Mouse (Mus musculus): ENCODE measurements at regions not wholly inside any gene's neighbourhood (a gene's known extent, or its start where the extent isn't known, plus 50 kb on each side); places are given as distances from the start of the nearest gene placed in this dataset.
A peak's percentile ranks its signal among the peaks of the same experiment; 100 is the strongest.

GRCm38 (mm10) chr1:35951082-35951481, 117.1 kb upstream of the Hs6st1 start:
- Histone ChIP-seq H3K9me3 (no peaks in the 10 kb centered on the region), H3K27me3 (replicated peaks) (no peaks in the 10 kb centered on the region), H3K4me2 (no peak overlapping the region), H3K36me3 (no peaks in the 10 kb centered on the region), H3K27ac (no peak overlapping the region), H3K9ac (no peak overlapping the region), H3K4me3 (replicated peaks) (no peak overlapping the region), H3K4me1 (no peaks in the 10 kb centered on the region)
- WGBS: 72% methylated on average over 4 of the region's 4 CpGs
- ATAC-seq (ENCODE audit: insufficient read depth, low FRiP score, low read depth): no peak

GRCm38 (mm10) chr1:35953721-35954120, 114.5 kb upstream of the Hs6st1 start:
- no peak for ATAC-seq (ENCODE audit: insufficient read depth, low FRiP score, low read depth)
- no peak overlapping the region for H3K27ac ChIP-seq
- H3K4me3 ChIP-seq (replicated peaks): no peak overlapping the region
- H3K4me2 ChIP-seq: no peak overlapping the region
- H3K4me1 ChIP-seq: no peaks in the 10 kb centered on the region
- H3K27me3 ChIP-seq (replicated peaks): no peaks in the 10 kb centered on the region
- no peaks in the 10 kb centered on the region for H3K9me3 ChIP-seq
- H3K9ac ChIP-seq: no peak overlapping the region
- no peaks in the 10 kb centered on the region for H3K36me3 ChIP-seq
- WGBS: 86% methylated on average over 4 of the region's 4 CpGs

- no peak for ATAC-seq (ENCODE audit: insufficient read depth, low FRiP score, low read depth)
- H3K9ac ChIP-seq: no peak overlapping the region
- H3K27ac ChIP-seq: no peak overlapping the region
- no peak overlapping the region for H3K4me3 ChIP-seq (replicated peaks)
- H3K27me3 ChIP-seq (replicated peaks): no peaks in the 10 kb centered on the region
- no peaks in the 10 kb centered on the region for H3K9me3 ChIP-seq
- no peaks in the 10 kb centered on the region for H3K4me1 ChIP-seq
- 77% methylated on average over 8 of the region's 8 CpGs for WGBS
- no peak overlapping the region for H3K4me2 ChIP-seq
- no peaks in the 10 kb centered on the region for H3K36me3 ChIP-seq
These were observed 110.5 kb upstream of the Hs6st1 start for GRCm38 (mm10) chr1:35957425-35958372.

GRCm38 (mm10) chr1:35959729-35960128, 108.5 kb upstream of the Hs6st1 start:
- no peak overlapping the region for H3K9ac ChIP-seq
- H3K27ac ChIP-seq: no peak overlapping the region
- ATAC-seq (ENCODE audit: insufficient read depth, low FRiP score, low read depth): no peak
- no peaks in the 10 kb centered on the region for H3K4me1 ChIP-seq
- H3K4me2 ChIP-seq: no peak overlapping the region
- 85% methylated on average over 4 of the region's 4 CpGs for WGBS
- no peak overlapping the region for H3K4me3 ChIP-seq (replicated peaks)
- no peaks in the 10 kb centered on the region for H3K36me3 ChIP-seq
- no peaks in the 10 kb centered on the region for H3K9me3 ChIP-seq
- no peaks in the 10 kb centered on the region for H3K27me3 ChIP-seq (replicated peaks)

GRCm38 (mm10) chr1:35960844-35961243, 107.4 kb upstream of the Hs6st1 start:
- Histone ChIP-seq H3K4me2 (no peak overlapping the region), H3K27me3 (replicated peaks) (no peaks in the 10 kb centered on the region), H3K27ac (no peak overlapping the region), H3K36me3 (no peaks in the 10 kb centered on the region), H3K4me1 (no peaks in the 10 kb centered on the region), H3K4me3 (replicated peaks) (no peak overlapping the region), H3K9me3 (no peaks in the 10 kb centered on the region), H3K9ac (no peak overlapping the region)
- ATAC-seq (ENCODE audit: insufficient read depth, low FRiP score, low read depth): no peak; the same call in 1 of the 2 replicates
- WGBS: 84% methylated on average over 2 of the region's 2 CpGs

- Histone ChIP-seq H3K4me2 (no peak overlapping the region), H3K9ac (no peak overlapping the region), H3K27me3 (replicated peaks) (no peaks in the 10 kb centered on the region), H3K27ac (no peak overlapping the region), H3K4me3 (replicated peaks) (no peak overlapping the region), H3K9me3 (no peaks in the 10 kb centered on the region), H3K4me1 (no peaks in the 10 kb centered on the region), H3K36me3 (no peaks in the 10 kb centered on the region)
- WGBS: 76% methylated on average over 6 of the region's 6 CpGs
- no peak for ATAC-seq (ENCODE audit: insufficient read depth, low FRiP score, low read depth)
These were observed 106.3 kb upstream of the Hs6st1 start for GRCm38 (mm10) chr1:35961923-35962322.

- ATAC-seq (ENCODE audit: insufficient read depth, low FRiP score, low read depth): no peak
- Histone ChIP-seq H3K9me3 (no peaks in the 10 kb centered on the region), H3K27ac (peak overlapping the region; percentile 44; the same call in 1 of the 2 replicates), H3K4me3 (replicated peaks) (no peak overlapping the region), H3K4me1 (no peaks in the 10 kb centered on the region), H3K27me3 (replicated peaks) (no peaks in the 10 kb centered on the region), H3K4me2 (no peak overlapping the region), H3K36me3 (no peaks in the 10 kb centered on the region), H3K9ac (no peak overlapping the region)
These were observed 99.7 kb upstream of the Hs6st1 start for GRCm38 (mm10) chr1:35968489-35968888.

GRCm38 (mm10) chr1:35971435-35972189, 96.6 kb upstream of the Hs6st1 start:
- no peak overlapping the region for H3K27ac ChIP-seq
- no peaks in the 10 kb centered on the region for H3K4me1 ChIP-seq
- no peak for ATAC-seq (ENCODE audit: insufficient read depth, low FRiP score, low read depth)
- no peaks in the 10 kb centered on the region for H3K27me3 ChIP-seq (replicated peaks)
- no peak overlapping the region for H3K4me2 ChIP-seq
- no peak overlapping the region for H3K9ac ChIP-seq
- no peaks in the 10 kb centered on the region for H3K9me3 ChIP-seq
- H3K36me3 ChIP-seq: no peaks in the 10 kb centered on the region
- 63% methylated on average over 7 of the region's 7 CpGs for WGBS
- no peak overlapping the region for H3K4me3 ChIP-seq (replicated peaks)

GRCm38 (mm10) chr1:35972190-35972584, 96.0 kb upstream of the Hs6st1 start:
- Histone ChIP-seq H3K9ac (no peak overlapping the region), H3K4me2 (no peak overlapping the region), H3K4me3 (replicated peaks) (no peak overlapping the region), H3K9me3 (no peaks in the 10 kb centered on the region), H3K27ac (no peak overlapping the region), H3K4me1 (no peaks in the 10 kb centered on the region), H3K27me3 (replicated peaks) (no peaks in the 10 kb centered on the region), H3K36me3 (no peaks in the 10 kb centered on the region)
- ATAC-seq (ENCODE audit: insufficient read depth, low FRiP score, low read depth): no peak
- 37% methylated on average over 5 of the region's 5 CpGs for WGBS

- Histone ChIP-seq H3K27me3 (replicated peaks) (no peaks in the 10 kb centered on the region), H3K4me2 (no peak overlapping the region), H3K9ac (no peak overlapping the region), H3K27ac (no peak overlapping the region; the same call in 1 of the 2 replicates), H3K36me3 (no peaks in the 10 kb centered on the region), H3K9me3 (no peaks in the 10 kb centered on the region), H3K4me1 (no peaks in the 10 kb centered on the region), H3K4me3 (replicated peaks) (no peak overlapping the region)
- WGBS: 55% methylated on average over 9 of the region's 9 CpGs
- ATAC-seq (ENCODE audit: insufficient read depth, low FRiP score, low read depth): no peak
These were observed 94.8 kb upstream of the Hs6st1 start for GRCm38 (mm10) chr1:35973386-35973785.

GRCm38 (mm10) chr1:35975611-35976208, 92.5 kb upstream of the Hs6st1 start:
- H3K36me3 ChIP-seq: no peaks in the 10 kb centered on the region
- no peaks in the 10 kb centered on the region for H3K9me3 ChIP-seq
- H3K4me2 ChIP-seq: no peak overlapping the region
- H3K27me3 ChIP-seq (replicated peaks): no peaks in the 10 kb centered on the region
- WGBS: 60% methylated on average over 3 of the region's 3 CpGs
- no peaks in the 10 kb centered on the region for H3K4me1 ChIP-seq
- no peak overlapping the region for H3K9ac ChIP-seq
- ATAC-seq (ENCODE audit: insufficient read depth, low FRiP score, low read depth): no peak
- no peak overlapping the region for H3K4me3 ChIP-seq (replicated peaks)
- H3K27ac ChIP-seq: no peak overlapping the region

GRCm38 (mm10) chr1:35976528-35976927, 91.7 kb upstream of the Hs6st1 start:
- no peaks in the 10 kb centered on the region for H3K27me3 ChIP-seq (replicated peaks)
- no peaks in the 10 kb centered on the region for H3K9me3 ChIP-seq
- ATAC-seq (ENCODE audit: insufficient read depth, low FRiP score, low read depth): no peak
- no peak overlapping the region for H3K27ac ChIP-seq
- H3K9ac ChIP-seq: no peak overlapping the region
- H3K4me2 ChIP-seq: no peak overlapping the region
- no peak overlapping the region for H3K4me3 ChIP-seq (replicated peaks)
- H3K4me1 ChIP-seq: no peaks in the 10 kb centered on the region
- H3K36me3 ChIP-seq: no peaks in the 10 kb centered on the region
- WGBS: 65% methylated on average over 2 of the region's 2 CpGs
